12 mouse cellular contexts compared by ENCODE assay signal in the genomic region with DNA sequence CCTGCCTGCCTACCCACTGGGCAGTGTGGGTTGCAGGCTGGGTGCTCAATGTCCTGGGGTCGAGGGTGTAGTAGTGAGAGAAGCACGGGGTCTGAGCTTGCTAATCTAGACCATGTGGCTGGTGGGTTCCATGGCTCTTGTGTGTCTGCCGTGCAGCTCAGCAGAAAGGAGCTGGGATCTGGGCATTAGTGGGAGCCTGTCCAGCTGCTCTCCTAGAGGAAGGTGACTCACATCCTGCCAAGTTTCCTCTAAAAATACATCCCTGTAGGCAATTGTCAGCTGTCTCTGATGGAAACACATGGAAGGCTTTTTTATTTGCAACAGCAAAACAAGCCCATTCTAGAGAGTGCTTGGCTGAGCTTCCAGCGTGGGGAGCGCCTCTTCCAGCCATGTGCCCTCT. TPM values are rescaled to one million over a fixed set of nuclear protein-coding genes. Genes with fewer than 3 reads are reported as not detected.
"Had no signal": no experiment of that assay in that cellular context is flagged by ENCODE, and none has a peak within 500 bp of the region (broad histone marks: within the 10 kb centered on the region; RNA-seq: fewer than 3 reads in every experiment).

No protein-coding gene starts in this region.

RNA-seq across cellular contexts. Expression of a gene that starts 19.9 kb away (rescaled TPM):
- polyA plus RNA-seq: embryonic facial prominence, embryonic 10.5 days; erythroblast, embryonic 14.5 days; forebrain, embryonic 10.5 days had no signal

RNA-seq across cellular contexts. Expression of a gene that starts 44.3 kb away (rescaled TPM):
- polyA plus RNA-seq: embryonic facial prominence, embryonic 10.5 days; embryonic facial prominence, embryonic 11.5 days; embryonic facial prominence, embryonic 12.5 days; embryonic facial prominence, embryonic 13.5 days; erythroblast, embryonic 14.5 days; forebrain, embryonic 10.5 days; forebrain, embryonic 11.5 days; forebrain, embryonic 13.5 days; forebrain, embryonic 14.5 days; forebrain, embryonic 15.5 days; forebrain, embryonic 16.5 days; forebrain, postnatal 0 days had no signal
